Mouse (Mus musculus) midbrain, embryonic 12.5 days (tissue): ENCODE measurements around the gene D930007J09Rik. TPM values are rescaled to one million over a fixed set of nuclear protein-coding genes. Genes with fewer than 3 reads are reported as not detected.

Experiments
- ATAC-seq: fragments of 200-750 bp; cut with Nextera tagmentation; 2 replicates; pipeline ENCODE4 v1.8.0; 2017; ENCODE audit warnings: low read depth, moderate TSS enrichment, moderate library complexity; ENCODE audit not compliant: low FRiP score
- H3K27ac ChIP-seq: fragments of 300-500 bp; sonication (generic); replicated peaks from 2 replicates; pipeline ENCODE4 v1.5.1; 2016; ENCODE audit warnings: mild to moderate bottlenecking
- H3K27me3 ChIP-seq: fragments of 300-500 bp; sonication (generic); 2 replicates; pipeline ENCODE4 v1.6.1; 2016; ENCODE audit warnings: mild to moderate bottlenecking
- H3K36me3 ChIP-seq: fragments of 300-500 bp; sonication (generic); 2 replicates; pipeline ENCODE4 v1.6.1; 2016
- H3K4me1 ChIP-seq: fragments of 300-500 bp; sonication (generic); 2 replicates; pipeline ENCODE4 v1.6.1; 2016
- H3K4me2 ChIP-seq: fragments of 300-500 bp; sonication (generic); replicated peaks from 2 replicates; pipeline ENCODE4 v1.6.1; 2016; ENCODE audit warnings: mild to moderate bottlenecking, moderate library complexity
- H3K4me3 ChIP-seq: fragments of 300-500 bp; sonication (generic); 2 replicates; pipeline ENCODE4 v1.5.1; 2016; ENCODE audit warnings: mild to moderate bottlenecking
- H3K9ac ChIP-seq: fragments of 300-500 bp; sonication (generic); replicated peaks from 2 replicates; pipeline ENCODE4 v1.6.1; 2016; ENCODE audit warnings: mild to moderate bottlenecking, moderate library complexity
- H3K9me3 ChIP-seq: fragments of 300-500 bp; sonication (generic); 2 replicates; pipeline ENCODE4 v1.6.1; 2016; ENCODE audit warnings: mild to moderate bottlenecking
- WGBS: fragments of 180-500 bp; shearing (Covaris S2); methylation state at CpG from one replicate; pipeline ENCODE4 v1.1.7; 2016; 5-methylcytosine and 5-hydroxymethylcytosine counted together
- polyA plus RNA-seq: library from polyadenylated mRNA; unstranded; fragments of >200 nt; fragmentation: Nextera tagmentation; extraction: Ambion mirVana; gene quantifications from 2 replicates; pipeline ENCODE4 v1.2.1, GENCODE M21; 2016

D930007J09Rik gene
- not detected in 2 replicates for polyA plus RNA-seq

- Histone ChIP-seq H3K27me3 (peaks cover 5% of the 10 kb centered on the region), H3K4me3 (peak within 1 kb of the TSS; percentile 62), H3K9ac (peak within 1 kb of the TSS; percentile 75), H3K4me2 (peak within 1 kb of the TSS; percentile 63), H3K36me3 (peaks cover 12% of the 10 kb centered on the region), H3K4me1 (peaks cover 25% of the 10 kb centered on the region), H3K27ac (peak within 1 kb of the TSS; percentile 67), H3K9me3 (no peaks in the 10 kb centered on the region)
- WGBS, result under 1% methylated on average over 95 of the region's 95 CpGs
- peak; percentile 16 for ATAC-seq
Observed at GRCm38 (mm10) chr13:32802259-32803081, at the start of gene D930007J09Rik. Gene D930007J09Rik (minus strand): TSS chr13:32802849.

- 8% methylated on average over 7 of the region's 7 CpGs for WGBS
- Histone ChIP-seq H3K27me3 (peaks cover 54% of the 10 kb centered on the region), H3K36me3 (no peaks in the 10 kb centered on the region), H3K4me1 (0 out of 2 replicates have a peak, but pooled peaks cover 8% of the 10 kb centered on the region), H3K4me3 (no peak overlapping the region), H3K9ac (no peak overlapping the region), H3K9me3 (no peaks in the 10 kb centered on the region), H3K27ac (no peak overlapping the region), H3K4me2 (no peak overlapping the region)
- ATAC-seq, result peak; percentile 64
Observed at GRCm38 (mm10) chr13:32851967-32852366, 49.3 kb upstream of the D930007J09Rik start.

GRCm38 (mm10) chr13:32850668-32851404 lies 48.2 kb upstream of the D930007J09Rik start, which contains the start of gene Serpinb1a:
Gene Serpinb1a (minus strand): TSS chr13:32851185.
- H3K36me3 ChIP-seq, result no peaks in the 10 kb centered on the region
- no peak for ATAC-seq
- WGBS, result 67% methylated on average over 10 of the region's 10 CpGs
- H3K27me3 ChIP-seq, result peaks cover 49% of the 10 kb centered on the region
- 0 out of 2 replicates have a peak, but pooled peaks cover 8% of the 10 kb centered on the region for H3K4me1 ChIP-seq
- no peak within 1 kb of the TSS for H3K9ac ChIP-seq
- no peak within 1 kb of the TSS for H3K4me3 ChIP-seq
- no peaks in the 10 kb centered on the region for H3K9me3 ChIP-seq
- no peak within 1 kb of the TSS for H3K4me2 ChIP-seq
- H3K27ac ChIP-seq, result no peak within 1 kb of the TSS

- Histone ChIP-seq H3K4me3 (no peak overlapping the region), H3K4me1 (0 out of 2 replicates have a peak, but pooled peaks cover 8% of the 10 kb centered on the region), H3K4me2 (no peak overlapping the region), H3K27ac (no peak overlapping the region), H3K36me3 (no peaks in the 10 kb centered on the region), H3K27me3 (peaks cover 47% of the 10 kb centered on the region), H3K9me3 (no peaks in the 10 kb centered on the region), H3K9ac (no peak overlapping the region)
- ATAC-seq, result no peak
- WGBS, result 89% methylated on average over 1 of the region's 1 CpGs
Observed at GRCm38 (mm10) chr13:32850156-32850555, 47.5 kb upstream of the D930007J09Rik start.

GRCm38 (mm10) chr13:32849531-32850123 lies 47.0 kb upstream of the D930007J09Rik start:
- Histone ChIP-seq H3K9me3 (no peaks in the 10 kb centered on the region), H3K4me2 (no peak overlapping the region), H3K4me1 (0 out of 2 replicates have a peak, but pooled peaks cover 8% of the 10 kb centered on the region), H3K4me3 (no peak overlapping the region), H3K9ac (no peak overlapping the region), H3K27me3 (peaks cover 43% of the 10 kb centered on the region), H3K36me3 (no peaks in the 10 kb centered on the region), H3K27ac (no peak overlapping the region)
- no peak for ATAC-seq

- H3K27ac ChIP-seq, result no peak overlapping the region
- H3K36me3 ChIP-seq, result no peaks in the 10 kb centered on the region
- ATAC-seq, result no peak
- H3K27me3 ChIP-seq, result peaks cover 41% of the 10 kb centered on the region
- no peak overlapping the region for H3K4me2 ChIP-seq
- H3K4me1 ChIP-seq, result 0 out of 2 replicates have a peak, but pooled peaks cover 8% of the 10 kb centered on the region
- no peak overlapping the region for H3K9ac ChIP-seq
- H3K9me3 ChIP-seq, result no peaks in the 10 kb centered on the region
- WGBS, result 76% methylated on average over 4 of the region's 4 CpGs
- H3K4me3 ChIP-seq, result no peak overlapping the region
Observed at GRCm38 (mm10) chr13:32849092-32849491, 46.4 kb upstream of the D930007J09Rik start.

GRCm38 (mm10) chr13:32846221-32846620 lies 43.6 kb upstream of the D930007J09Rik start:
- no peaks in the 10 kb centered on the region for H3K36me3 ChIP-seq
- no peaks in the 10 kb centered on the region for H3K9me3 ChIP-seq
- H3K4me2 ChIP-seq, result no peak overlapping the region
- peaks cover 35% of the 10 kb centered on the region for H3K27me3 ChIP-seq
- no peak overlapping the region for H3K9ac ChIP-seq
- no peak for ATAC-seq
- H3K27ac ChIP-seq, result no peak overlapping the region
- no peak overlapping the region for H3K4me3 ChIP-seq
- H3K4me1 ChIP-seq, result no peaks in the 10 kb centered on the region

- Histone ChIP-seq H3K4me1 (no peaks in the 10 kb centered on the region), H3K4me3 (no peak overlapping the region), H3K27ac (no peak overlapping the region), H3K9ac (no peak overlapping the region), H3K9me3 (no peaks in the 10 kb centered on the region), H3K4me2 (no peak overlapping the region), H3K27me3 (no peaks in the 10 kb centered on the region), H3K36me3 (no peaks in the 10 kb centered on the region)
- 91% methylated on average over 3 of the region's 3 CpGs for WGBS
- ATAC-seq, result no peak
Observed at GRCm38 (mm10) chr13:32841349-32841748, 38.7 kb upstream of the D930007J09Rik start.

GRCm38 (mm10) chr13:32839314-32839713 lies 36.7 kb upstream of the D930007J09Rik start:
- H3K4me2 ChIP-seq, result no peak overlapping the region
- no peaks in the 10 kb centered on the region for H3K9me3 ChIP-seq
- no peak overlapping the region for H3K4me3 ChIP-seq
- H3K9ac ChIP-seq, result no peak overlapping the region
- H3K27me3 ChIP-seq, result no peaks in the 10 kb centered on the region; the same call in 1 of the 2 replicates
- WGBS, result 51% methylated on average over 1 of the region's 1 CpGs
- H3K36me3 ChIP-seq, result no peaks in the 10 kb centered on the region
- no peak overlapping the region for H3K27ac ChIP-seq
- ATAC-seq, result no peak
- H3K4me1 ChIP-seq, result no peaks in the 10 kb centered on the region

- no peak overlapping the region for H3K4me3 ChIP-seq
- no peak overlapping the region for H3K9ac ChIP-seq
- H3K27ac ChIP-seq, result no peak overlapping the region
- H3K36me3 ChIP-seq, result no peaks in the 10 kb centered on the region
- no peaks in the 10 kb centered on the region; the same call in 1 of the 2 replicates for H3K27me3 ChIP-seq
- no peaks in the 10 kb centered on the region for H3K9me3 ChIP-seq
- WGBS, result 95% methylated on average over 5 of the region's 5 CpGs
- H3K4me2 ChIP-seq, result no peak overlapping the region
- H3K4me1 ChIP-seq, result no peaks in the 10 kb centered on the region
- ATAC-seq, result no peak
Observed at GRCm38 (mm10) chr13:32834513-32834912, 31.9 kb upstream of the D930007J09Rik start.

GRCm38 (mm10) chr13:32833237-32833636 lies 30.6 kb upstream of the D930007J09Rik start:
- Histone ChIP-seq H3K36me3 (no peaks in the 10 kb centered on the region), H3K9ac (no peak overlapping the region), H3K27ac (no peak overlapping the region), H3K4me2 (no peak overlapping the region), H3K27me3 (no peaks in the 10 kb centered on the region; the same call in 1 of the 2 replicates), H3K4me3 (no peak overlapping the region), H3K4me1 (no peaks in the 10 kb centered on the region), H3K9me3 (no peaks in the 10 kb centered on the region)
- ATAC-seq, result no peak
- WGBS, result 79% methylated on average over 6 of the region's 6 CpGs

- no peaks in the 10 kb centered on the region; the same call in 1 of the 2 replicates for H3K27me3 ChIP-seq
Observed at GRCm38 (mm10) chr13:32832776-32833175, 30.1 kb upstream of the D930007J09Rik start.

More at GRCm38 (mm10) chr13:32832776-32833175, 30.1 kb upstream of the D930007J09Rik start:
- no peaks in the 10 kb centered on the region for H3K4me1 ChIP-seq
- no peak overlapping the region for H3K9ac ChIP-seq
- no peak overlapping the region for H3K4me2 ChIP-seq
- H3K4me3 ChIP-seq, result no peak overlapping the region
- H3K36me3 ChIP-seq, result no peaks in the 10 kb centered on the region
- H3K9me3 ChIP-seq, result no peaks in the 10 kb centered on the region
- ATAC-seq, result no peak
- 75% methylated on average over 3 of the region's 3 CpGs for WGBS
- no peak overlapping the region for H3K27ac ChIP-seq
